Mouse (Mus musculus): ENCODE measurements around the gene Il5ra. TPM values are rescaled to one million over a fixed set of nuclear protein-coding genes. Genes with fewer than 3 reads are reported as not detected.

Gene Il5ra
- polyA plus RNA-seq, 1 experiment from 2014 or later, result not detected

Other genes starting within 250 kb of the Il5ra start
- 42.1 and 43.7 TPM in 2 replicates for gene Trnt1, start 20.1 kb upstream of the Il5ra start, polyA plus RNA-seq (2015; fragmentation: Nextera tagmentation; extraction: Ambion mirVana)
- gene Crbn, start 51.0 kb upstream of the Il5ra start, polyA plus RNA-seq (2015; fragmentation: Nextera tagmentation; extraction: Ambion mirVana), result 30.0 and 33.0 TPM in 2 replicates